Mouse (Mus musculus): ENCODE data around the gene Idi1.
"Not testable (repeated sequence)": the region's sequence is repeated elsewhere in the genome, so short reads cannot be mapped to it uniquely, and the experiment has no call there.

Idi1 gene

DNA sequence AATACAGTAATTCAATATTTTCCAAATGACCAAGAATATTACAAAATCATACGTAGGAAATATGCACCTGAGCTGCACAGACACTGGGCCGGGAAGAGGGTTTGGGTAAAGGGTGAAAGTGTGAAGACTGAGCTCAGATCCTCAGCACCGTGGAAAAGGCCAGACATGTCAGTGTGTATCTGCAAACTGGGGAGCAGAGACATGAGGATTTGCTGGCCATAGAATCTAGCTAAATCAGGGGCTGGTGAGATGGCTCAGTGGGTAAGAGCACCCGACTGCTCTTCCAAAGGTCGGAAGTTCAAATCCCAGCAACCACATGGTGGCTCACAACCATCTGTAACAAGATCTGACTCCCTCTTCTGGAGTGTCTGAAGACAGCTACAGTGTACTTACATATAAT is 1.4 kb upstream of the Idi1 start:
- not testable (repeated sequence) for DNase-seq (ENCODE audit: inconsistent age in 2 of 2, low spot score in 1 of 2)

DNA sequence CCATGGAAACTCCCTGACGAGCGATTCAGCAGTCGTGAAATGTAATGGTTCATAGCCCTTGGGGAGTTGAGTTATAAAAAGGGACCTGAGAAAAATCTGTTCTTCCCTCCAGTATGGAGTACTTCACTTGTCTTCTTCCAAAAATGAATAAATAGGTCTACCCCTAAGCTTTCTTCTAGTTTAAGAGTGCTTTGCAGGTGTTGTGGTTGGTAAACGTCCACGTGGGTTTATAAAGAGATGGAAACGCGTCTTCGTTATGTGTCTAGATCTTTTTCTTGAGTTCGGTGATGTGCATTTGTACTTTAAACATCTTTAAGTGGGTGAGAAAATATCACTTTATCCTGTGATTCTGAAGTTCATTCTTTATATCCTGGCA is 872 bp downstream of the Idi1 start:
- DNase-seq (ENCODE audit: inconsistent age in 2 of 2, low spot score in 1 of 2) = no peak

DNA sequence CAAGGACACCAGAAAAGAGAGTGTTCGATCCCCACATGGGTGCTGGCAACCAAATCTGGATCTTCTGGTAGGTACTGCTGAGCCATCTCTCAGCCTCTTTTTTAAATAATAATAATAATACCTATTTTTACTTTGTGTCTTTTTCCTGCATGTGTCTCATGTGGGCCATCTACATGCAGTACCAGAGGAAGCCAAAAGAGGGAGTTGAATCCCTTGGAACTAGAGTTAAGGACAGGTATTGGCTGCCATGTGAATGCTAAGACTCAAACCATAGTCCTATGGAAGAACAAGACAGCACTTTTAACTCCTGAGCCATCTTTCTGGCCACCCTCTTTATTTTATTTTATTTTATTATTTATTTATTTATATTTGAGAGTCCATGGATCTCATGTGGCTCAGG is 3.3 kb downstream of the Idi1 start:
- peak in 1 of 2 experiments; percentile 64 for DNase-seq (ENCODE audit: inconsistent age in 2 of 2, low spot score in 1 of 2)

DNA sequence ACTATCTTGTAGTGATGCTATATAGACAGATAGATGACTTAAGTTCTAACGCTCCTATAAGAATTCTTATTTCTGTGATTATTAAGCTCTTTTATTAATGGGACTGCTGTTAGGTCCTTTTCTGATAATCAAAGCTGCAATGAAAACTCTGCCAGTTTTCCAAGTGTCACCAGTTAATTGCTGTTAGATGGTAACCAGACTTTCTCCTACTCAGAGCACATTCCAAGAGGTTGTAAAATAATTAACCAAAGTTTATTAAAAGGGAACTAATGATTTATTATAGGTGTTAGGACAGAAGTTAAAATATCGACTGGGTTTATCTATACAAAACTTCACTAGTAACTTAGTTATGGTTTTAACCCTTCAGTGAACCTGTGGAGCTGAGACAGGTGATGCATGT is 20.7 kb downstream of the Idi1 start:
- not testable (repeated sequence) for DNase-seq (ENCODE audit: inconsistent age in 2 of 2, low spot score in 1 of 2)

DNA sequence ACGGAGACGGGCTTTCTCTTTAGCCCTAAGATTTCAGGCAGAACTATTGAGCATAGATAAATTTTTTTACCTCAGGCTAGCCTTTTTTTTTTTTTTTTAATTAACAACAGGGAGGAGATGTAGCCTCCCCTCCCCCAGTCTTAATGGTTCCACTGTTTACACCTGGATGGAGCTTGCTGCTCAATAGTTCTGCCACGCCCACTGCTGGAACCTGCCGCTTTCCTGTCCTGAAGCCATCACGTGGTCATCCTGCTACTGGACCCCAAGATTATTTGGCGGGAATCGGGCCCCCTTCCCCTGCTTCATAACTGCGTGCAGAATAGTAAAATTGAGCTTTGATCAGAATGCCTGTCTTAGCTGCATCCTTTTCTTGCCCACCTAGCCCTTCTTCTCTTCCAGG is 28.6 kb downstream of the Idi1 start:
- DNase-seq (ENCODE audit: inconsistent age in 2 of 2, low spot score in 1 of 2) = not testable (repeated sequence)

DNA sequence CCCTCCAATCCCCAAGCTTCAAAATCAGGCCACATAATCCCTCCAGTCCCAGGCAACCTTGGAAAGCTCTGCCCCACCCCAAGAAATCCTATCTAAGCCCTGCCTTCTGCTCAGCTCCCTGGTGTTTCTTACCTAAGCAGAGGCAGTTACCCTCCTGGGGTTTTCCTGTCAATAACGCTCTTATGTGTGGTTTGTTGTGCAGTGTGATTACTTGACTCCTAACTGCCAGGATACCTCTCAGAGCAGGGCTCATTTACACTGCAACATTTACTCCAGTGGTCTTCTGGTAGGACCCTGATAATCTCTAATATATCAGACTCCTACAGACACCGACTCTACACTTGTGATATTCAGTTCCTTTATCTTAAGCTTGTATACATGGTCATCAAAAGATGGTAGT is 48.2 kb downstream of the Idi1 start:
- no peak for DNase-seq (ENCODE audit: inconsistent age in 2 of 2, low spot score in 1 of 2)

DNA sequence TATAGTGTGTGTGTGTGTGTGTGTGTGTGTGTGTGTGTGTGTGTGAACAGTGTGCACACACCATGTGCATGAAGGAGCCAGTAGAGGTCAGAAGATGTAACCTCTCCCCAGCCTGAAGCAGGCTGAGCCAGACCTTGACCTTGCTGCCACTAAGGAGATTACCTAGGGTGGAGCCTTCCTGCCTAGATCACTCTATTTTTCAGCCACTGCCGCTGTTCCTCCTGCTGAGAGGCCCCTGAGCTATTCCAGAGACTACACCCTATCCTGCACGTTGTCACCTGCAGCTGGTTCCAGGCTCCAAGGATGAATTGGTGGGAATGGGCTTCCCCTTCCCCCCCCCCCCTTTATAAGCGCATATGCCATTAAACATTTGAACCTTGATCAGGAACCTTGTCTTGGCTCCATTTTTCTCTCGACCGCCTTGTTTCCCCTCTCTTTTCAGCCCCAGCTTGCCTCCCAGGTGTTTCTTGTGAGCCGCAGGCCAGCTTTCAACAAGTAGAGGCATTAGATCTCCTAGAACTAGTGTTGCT is 52.4 kb downstream of the Idi1 start:
- DNase-seq (ENCODE audit: inconsistent age in 2 of 2, low spot score in 1 of 2) = not testable (repeated sequence)

DNA sequence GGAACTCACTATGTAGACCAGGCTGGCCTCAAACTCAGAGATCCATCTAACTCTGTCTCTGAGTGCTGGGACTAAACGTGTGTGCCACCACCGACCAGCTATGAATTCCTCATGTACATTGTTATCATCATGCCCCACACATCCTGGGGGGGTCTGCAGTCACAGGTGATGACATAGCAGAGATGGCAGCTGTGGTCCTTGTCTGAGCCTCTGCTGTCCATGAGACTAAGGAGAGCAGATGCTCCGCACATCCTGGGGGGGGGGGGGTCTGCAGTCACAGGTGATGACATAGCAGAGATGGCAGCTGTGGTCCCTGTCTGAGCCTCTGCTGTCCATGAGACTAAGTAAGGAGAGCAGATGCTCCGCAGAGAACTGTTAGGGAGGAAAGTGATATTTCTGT is 55.8 kb downstream of the Idi1 start:
- DNase-seq (ENCODE audit: inconsistent age in 2 of 2, low spot score in 1 of 2) = not testable (repeated sequence)

DNA sequence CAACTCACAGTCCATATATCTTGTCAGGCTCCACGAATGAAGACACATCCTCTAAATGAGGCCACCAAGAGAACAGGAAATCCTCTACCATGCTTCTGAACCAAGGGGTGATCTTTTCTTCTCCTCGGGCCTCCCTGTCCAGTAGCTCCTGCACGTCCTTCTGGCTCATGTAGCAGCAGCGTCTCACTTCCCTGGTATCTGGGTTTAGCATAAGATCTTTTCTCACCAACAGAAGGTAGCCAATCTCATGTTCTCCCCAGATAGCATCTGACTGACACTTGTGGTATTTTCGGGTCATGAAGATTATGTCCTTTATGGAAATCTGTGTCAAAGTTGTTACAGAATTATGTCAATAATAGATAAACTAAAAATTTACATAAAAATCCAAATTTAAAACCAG is 56.4 kb downstream of the Idi1 start:
- not testable (repeated sequence) for DNase-seq (ENCODE audit: inconsistent age in 2 of 2, low spot score in 1 of 2)
